Mouse (Mus musculus) forebrain, embryonic 12.5 days (tissue): ENCODE measurements at regions not wholly inside any gene's neighbourhood (a gene's known extent, or its start where the extent isn't known, plus 50 kb on each side); places are given as distances from the start of the nearest gene placed in this dataset.

Source experiments
- ATAC-seq: fragments of 200-750 bp; cut with Nextera tagmentation; 2 replicates; pipeline ENCODE4 v1.8.0; 2017; ENCODE audit warnings: moderate TSS enrichment; ENCODE audit not compliant: low FRiP score
- H3K27ac ChIP-seq: fragments of 300-500 bp; sonication (generic); 2 replicates; pipeline ENCODE4 v1.5.1; 2016; ENCODE audit warnings: mild to moderate bottlenecking
- H3K27me3 ChIP-seq: fragments of 300-500 bp; sonication (generic); 2 replicates; pipeline ENCODE4 v1.6.1; 2016; ENCODE audit warnings: mild to moderate bottlenecking
- H3K36me3 ChIP-seq: fragments of 300-500 bp; sonication (generic); replicated peaks from 2 replicates; pipeline ENCODE4 v1.6.1; 2016; ENCODE audit warnings: mild to moderate bottlenecking
- H3K4me1 ChIP-seq: fragments of 300-500 bp; sonication (generic); 2 replicates; pipeline ENCODE4 v1.6.1; 2016
- H3K4me2 ChIP-seq: fragments of 300-500 bp; sonication (generic); 2 replicates; pipeline ENCODE4 v1.6.1; 2016; ENCODE audit warnings: mild to moderate bottlenecking, moderate library complexity
- H3K4me3 ChIP-seq: fragments of 300-500 bp; sonication (generic); replicated peaks from 2 replicates; pipeline ENCODE4 v1.5.1; 2016; ENCODE audit warnings: mild to moderate bottlenecking
- H3K9ac ChIP-seq: fragments of 300-500 bp; sonication (generic); 2 replicates; pipeline ENCODE4 v1.6.1; 2016; ENCODE audit warnings: mild to moderate bottlenecking
- H3K9me3 ChIP-seq: fragments of 300-500 bp; sonication (generic); 2 replicates; pipeline ENCODE4 v1.6.1; 2016
- WGBS: fragments of 180-500 bp; shearing (Covaris S2); methylation state at CpG from one replicate; pipeline ENCODE4 v1.1.7; 2016; 5-methylcytosine and 5-hydroxymethylcytosine counted together

DNA sequence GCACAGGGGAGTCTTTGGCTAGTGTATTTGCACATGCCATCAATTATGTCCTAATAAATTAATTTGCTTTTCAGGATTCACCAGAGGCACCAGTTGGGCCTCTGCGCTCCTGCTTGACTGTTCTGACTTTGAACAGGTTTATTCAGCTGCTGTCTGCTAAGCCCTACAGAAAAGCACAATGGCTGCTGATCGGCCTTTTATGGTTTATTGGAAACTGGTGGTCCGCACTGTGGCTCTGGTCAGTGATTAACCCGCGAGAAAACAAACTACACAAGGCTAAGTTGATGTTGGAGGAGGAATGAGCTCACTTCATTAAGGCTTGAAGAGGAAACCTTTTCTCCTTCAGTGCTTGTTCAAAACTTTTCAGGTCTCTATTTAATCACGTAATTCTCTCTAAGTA is 208.4 kb upstream of the Gpr101 start:
- peak; percentile 63; the same call in 1 of the 2 replicates for ATAC-seq
- no peak overlapping the region for H3K9ac ChIP-seq
- no peak overlapping the region for H3K27ac ChIP-seq
- no peak overlapping the region for H3K4me3 ChIP-seq
- H3K4me1 ChIP-seq, result peaks cover 6% of the 10 kb centered on the region; the same call in 1 of the 2 replicates
- H3K36me3 ChIP-seq, result no peaks in the 10 kb centered on the region
- peaks cover 4% of the 10 kb centered on the region; the same call in 1 of the 2 replicates for H3K27me3 ChIP-seq
- no peaks in the 10 kb centered on the region for H3K9me3 ChIP-seq
- H3K4me2 ChIP-seq, result no peak overlapping the region
- 40% methylated on average over 6 of the region's 6 CpGs for WGBS

DNA sequence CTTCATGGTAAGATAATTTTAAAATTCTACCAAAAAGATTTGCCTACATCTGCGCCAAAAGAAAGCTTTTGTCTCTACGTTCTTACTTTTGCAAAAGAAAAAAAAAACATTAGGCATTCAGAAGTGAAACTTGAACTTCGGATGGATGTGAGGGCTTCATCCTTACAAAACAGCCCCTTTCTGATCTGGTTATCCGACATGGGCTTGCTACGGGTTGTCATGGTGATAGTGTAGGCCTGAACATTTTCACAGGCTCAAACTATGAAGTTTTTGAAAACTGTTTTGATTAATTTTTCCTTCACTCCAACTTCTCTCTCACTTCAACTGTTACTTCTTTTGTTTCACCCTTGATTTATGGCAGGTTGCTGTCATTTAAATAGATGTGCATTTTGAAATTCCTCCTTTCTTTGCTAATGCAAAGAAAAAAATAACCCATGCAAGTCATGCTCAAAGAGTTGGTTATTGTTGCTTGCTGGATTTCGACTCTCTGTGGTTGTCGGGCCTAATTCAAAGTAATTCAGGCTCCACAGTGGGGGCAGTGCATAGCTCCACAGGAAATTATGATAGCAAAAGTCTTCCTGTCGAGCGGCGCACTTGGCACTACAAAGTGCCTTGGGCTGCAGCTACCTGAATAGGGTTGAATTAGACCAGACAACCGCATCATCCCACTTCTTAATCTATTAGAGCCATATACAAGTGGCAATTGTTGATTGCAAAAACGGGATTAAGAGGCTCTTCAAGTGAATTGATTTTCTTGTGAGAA is 205.7 kb upstream of the Gpr101 start:
- Histone ChIP-seq H3K4me3 (no peak overlapping the region), H3K4me1 (peaks cover 6% of the 10 kb centered on the region; the same call in 1 of the 2 replicates), H3K27ac (0 out of 2 replicates have a peak overlapping the region, but pooled peaks have one; percentile 25), H3K9ac (no peak overlapping the region), H3K9me3 (no peaks in the 10 kb centered on the region), H3K27me3 (peaks cover 4% of the 10 kb centered on the region; the same call in 1 of the 2 replicates), H3K4me2 (peak overlapping the region; percentile 15; the same call in 1 of the 2 replicates), H3K36me3 (no peaks in the 10 kb centered on the region)
- WGBS, result 36% methylated on average over 12 of the region's 12 CpGs
- ATAC-seq, result no peak

- no peaks in the 10 kb centered on the region; the same call in 1 of the 2 replicates for H3K27me3 ChIP-seq
- peak overlapping the region; percentile 15; the same call in 1 of the 2 replicates for H3K4me2 ChIP-seq
- H3K4me3 ChIP-seq, result no peak overlapping the region
- ATAC-seq, result peak; percentile 55; the same call in 1 of the 2 replicates
- 30% methylated on average over 6 of the region's 6 CpGs for WGBS
- H3K9ac ChIP-seq, result no peak overlapping the region
- H3K36me3 ChIP-seq, result no peaks in the 10 kb centered on the region
- no peaks in the 10 kb centered on the region for H3K9me3 ChIP-seq
- peaks cover 6% of the 10 kb centered on the region; the same call in 1 of the 2 replicates for H3K4me1 ChIP-seq
- peak overlapping the region; percentile 42; the same call in 1 of the 2 replicates for H3K27ac ChIP-seq
These were observed 204.9 kb upstream of the Gpr101 start for GRCm38 (mm10) chrX:57708501-57708900.

DNA sequence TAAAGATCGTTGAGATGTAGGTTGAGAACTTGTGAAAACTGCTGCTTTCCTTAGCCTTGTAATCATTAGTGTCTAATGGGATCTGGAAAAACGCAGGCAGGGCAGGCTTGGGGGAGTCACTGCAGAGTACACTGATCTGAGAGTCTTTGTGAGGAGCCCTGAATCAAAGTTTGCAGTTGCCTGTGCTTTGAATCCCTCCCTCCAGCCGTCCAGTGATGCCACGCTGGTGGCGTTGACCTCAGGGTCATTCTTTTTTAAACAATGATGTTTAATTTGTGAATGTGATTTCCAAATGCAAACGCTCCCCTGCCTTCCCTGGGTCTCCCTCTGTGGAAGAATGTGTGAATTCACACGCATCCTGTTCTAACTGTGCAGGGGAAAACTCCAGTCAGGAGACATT is 204.4 kb upstream of the Gpr101 start:
- no peaks in the 10 kb centered on the region; the same call in 1 of the 2 replicates for H3K27me3 ChIP-seq
- no peaks in the 10 kb centered on the region for H3K36me3 ChIP-seq
- H3K9me3 ChIP-seq, result no peaks in the 10 kb centered on the region
- WGBS, result 18% methylated on average over 7 of the region's 7 CpGs
- no peak overlapping the region for H3K4me2 ChIP-seq
- no peak overlapping the region for H3K4me3 ChIP-seq
- peak overlapping the region; percentile 42 for H3K27ac ChIP-seq
- no peak overlapping the region for H3K9ac ChIP-seq
- H3K4me1 ChIP-seq, result peaks cover 6% of the 10 kb centered on the region; the same call in 1 of the 2 replicates
- ATAC-seq, result peak; percentile 49

- no peak overlapping the region for H3K4me2 ChIP-seq
- peaks cover 6% of the 10 kb centered on the region; the same call in 1 of the 2 replicates for H3K4me1 ChIP-seq
- H3K27ac ChIP-seq, result no peak overlapping the region
- ATAC-seq, result no peak
- no peaks in the 10 kb centered on the region for H3K9me3 ChIP-seq
- no peak overlapping the region for H3K4me3 ChIP-seq
- WGBS, result 74% methylated on average over 3 of the region's 3 CpGs
- no peak overlapping the region for H3K9ac ChIP-seq
- H3K36me3 ChIP-seq, result no peaks in the 10 kb centered on the region
- H3K27me3 ChIP-seq, result no peaks in the 10 kb centered on the region; the same call in 1 of the 2 replicates
These were observed 203.2 kb upstream of the Gpr101 start for GRCm38 (mm10) chrX:57706683-57707308.

DNA sequence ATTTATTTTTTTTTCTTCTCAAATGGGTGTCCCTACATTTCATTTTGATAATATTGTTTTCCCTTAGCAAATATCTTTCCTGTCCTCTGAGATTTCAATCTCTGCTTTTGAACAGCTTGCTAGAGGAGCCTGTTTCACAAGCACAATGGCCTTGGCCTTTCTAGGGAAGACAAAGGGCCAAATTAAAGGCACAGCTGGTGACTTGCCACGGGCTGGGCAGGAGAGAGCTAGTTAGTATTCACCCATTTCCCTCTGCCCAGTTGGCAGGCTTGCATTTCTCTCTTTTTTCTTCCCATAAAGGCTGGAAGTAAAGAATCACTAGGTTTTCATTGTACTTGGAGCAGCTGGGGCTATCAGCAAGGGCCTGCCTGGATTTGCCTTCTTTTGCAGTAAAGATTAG is 188.9 kb upstream of the Gpr101 start:
- WGBS, result 7% methylated on average over 1 of the region's 1 CpGs
- no peaks in the 10 kb centered on the region for H3K27me3 ChIP-seq
- H3K4me1 ChIP-seq, result peaks cover 2% of the 10 kb centered on the region
- H3K4me3 ChIP-seq, result no peak overlapping the region
- ATAC-seq, result peak; percentile 58; the same call in 1 of the 2 replicates
- no peaks in the 10 kb centered on the region for H3K36me3 ChIP-seq
- H3K27ac ChIP-seq, result peak overlapping the region; percentile 75
- H3K9me3 ChIP-seq, result no peaks in the 10 kb centered on the region
- no peak overlapping the region for H3K9ac ChIP-seq
- H3K4me2 ChIP-seq, result no peak overlapping the region

GRCm38 (mm10) chrX:57676764-57677163 is 173.2 kb upstream of the Gpr101 start:
- Histone ChIP-seq H3K4me1 (no peaks in the 10 kb centered on the region), H3K9me3 (no peaks in the 10 kb centered on the region), H3K27me3 (no peaks in the 10 kb centered on the region), H3K4me3 (no peak overlapping the region), H3K36me3 (no peaks in the 10 kb centered on the region), H3K9ac (no peak overlapping the region), H3K4me2 (no peak overlapping the region), H3K27ac (no peak overlapping the region)
- peak; percentile 70; the same call in 1 of the 2 replicates for ATAC-seq
- WGBS, result 77% methylated on average over 6 of the region's 6 CpGs

DNA sequence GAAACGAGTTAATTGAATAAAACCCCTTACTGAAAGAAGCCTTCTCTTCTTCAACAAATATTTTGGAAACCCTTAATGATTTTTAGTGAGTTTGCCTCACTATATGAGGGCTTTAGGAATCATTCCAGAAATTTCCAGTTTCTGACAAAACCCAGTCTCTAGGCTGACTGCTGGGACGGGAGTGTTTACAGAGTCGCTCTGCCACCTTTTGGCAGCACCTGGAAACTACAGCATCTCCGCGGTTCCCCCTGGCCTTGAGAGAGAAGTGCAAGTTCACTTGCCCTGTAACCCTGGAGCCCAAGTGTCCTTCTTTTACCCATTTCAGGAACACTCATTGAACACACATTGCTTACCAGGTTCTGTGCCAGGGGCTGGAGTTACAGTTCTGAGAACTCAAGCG is 171.4 kb upstream of the Gpr101 start:
- H3K27me3 ChIP-seq, result no peaks in the 10 kb centered on the region
- H3K27ac ChIP-seq, result no peak overlapping the region
- no peaks in the 10 kb centered on the region for H3K9me3 ChIP-seq
- H3K36me3 ChIP-seq, result no peaks in the 10 kb centered on the region
- no peak overlapping the region for H3K9ac ChIP-seq
- ATAC-seq, result no peak
- H3K4me2 ChIP-seq, result no peak overlapping the region
- WGBS, result 17% methylated on average over 6 of the region's 6 CpGs
- H3K4me3 ChIP-seq, result no peak overlapping the region
- no peaks in the 10 kb centered on the region for H3K4me1 ChIP-seq

DNA sequence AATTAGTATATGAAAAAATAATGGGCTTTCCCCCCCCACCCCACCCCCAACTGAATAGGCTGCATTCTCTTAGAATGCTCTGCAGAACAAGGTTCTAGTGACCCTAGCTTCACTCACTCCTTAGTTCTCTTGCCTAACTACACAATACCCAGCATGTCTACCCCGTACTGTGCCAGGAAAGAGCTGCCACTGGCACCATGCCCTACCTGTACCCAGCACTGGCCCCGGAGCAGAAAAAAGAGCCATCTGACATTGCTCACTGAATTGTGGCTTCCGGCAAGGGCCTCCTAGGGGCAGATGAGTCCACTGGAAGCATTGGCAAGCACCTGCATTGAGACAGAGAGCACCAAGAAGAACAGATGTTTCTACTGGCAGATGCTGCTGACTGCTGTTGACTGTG is 156.0 kb upstream of the Gpr101 start:
- Histone ChIP-seq H3K9me3 (no peaks in the 10 kb centered on the region), H3K4me2 (no peak overlapping the region), H3K36me3 (no peaks in the 10 kb centered on the region), H3K4me1 (no peaks in the 10 kb centered on the region), H3K9ac (no peak overlapping the region), H3K27ac (no peak overlapping the region), H3K27me3 (no peaks in the 10 kb centered on the region), H3K4me3 (no peak overlapping the region)
- WGBS, result 87% methylated on average over 3 of the region's 3 CpGs
- no peak for ATAC-seq

DNA sequence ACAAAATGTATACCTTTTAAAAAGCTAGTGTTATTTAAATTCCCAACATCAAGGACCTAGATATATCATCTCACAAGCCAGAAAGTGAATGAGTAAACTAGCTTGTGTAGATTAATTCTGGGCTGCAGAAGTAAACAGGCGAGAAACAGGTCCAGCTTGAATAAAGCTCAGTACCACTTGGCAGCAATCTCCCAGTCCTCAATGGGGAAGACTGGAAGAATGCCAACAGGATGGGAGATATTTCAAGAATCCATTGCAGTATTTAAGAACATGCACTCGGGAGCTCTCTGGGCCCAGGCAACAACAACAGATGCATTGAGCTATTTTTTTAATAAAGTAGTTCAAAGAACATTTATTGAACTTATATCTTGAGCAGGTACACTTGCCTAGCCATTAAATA is 152.5 kb upstream of the Gpr101 start:
- no peak for ATAC-seq
- no peak overlapping the region for H3K4me3 ChIP-seq

GRCm38 (mm10) chrX:57655483-57655882 is 151.9 kb upstream of the Gpr101 start:
- H3K9me3 ChIP-seq, result no peaks in the 10 kb centered on the region
- no peak for ATAC-seq
- no peak overlapping the region for H3K27ac ChIP-seq
- H3K36me3 ChIP-seq, result no peaks in the 10 kb centered on the region
- H3K27me3 ChIP-seq, result no peaks in the 10 kb centered on the region
- no peak overlapping the region for H3K4me2 ChIP-seq
- H3K9ac ChIP-seq, result no peak overlapping the region
- no peak overlapping the region for H3K4me3 ChIP-seq
- 71% methylated on average over 3 of the region's 3 CpGs for WGBS
- no peaks in the 10 kb centered on the region for H3K4me1 ChIP-seq

More for the DNA sequence above, 152.5 kb upstream of the Gpr101 start:
- Histone ChIP-seq H3K27ac (no peak overlapping the region), H3K4me1 (no peaks in the 10 kb centered on the region), H3K4me2 (no peak overlapping the region), H3K9ac (no peak overlapping the region), H3K9me3 (no peaks in the 10 kb centered on the region), H3K36me3 (no peaks in the 10 kb centered on the region), H3K27me3 (no peaks in the 10 kb centered on the region)
- 67% methylated on average over 2 of the region's 2 CpGs for WGBS
